Mouse (Mus musculus): Measurements from ENCODE around the gene Dbi.

- no peak for TF ChIP-seq POLR2A (IDR thresholded peaks at IDR 0.05; ENCODE audit: control insufficient read depth, extremely low read depth, insufficient read depth, low read length, poor library complexity)
- no peak for TF ChIP-seq CTCF (IDR thresholded peaks at IDR 0.05; ENCODE audit: borderline replicate concordance, control insufficient read depth, extremely low read depth, insufficient read depth, low read length, poor library complexity)
These were observed 4.8 kb downstream of the Dbi start for GRCm38 (mm10) chr1:120116106-120116505.

Data from thymus, adult 2 months (tissue).